Mouse (Mus musculus) limb, embryonic 14.5 days (tissue): ENCODE measurements around the gene Stk35. TPM values are rescaled to one million over a fixed set of nuclear protein-coding genes. Genes with fewer than 3 reads are reported as not detected.
"Not testable (repeated sequence)": the region's sequence is repeated elsewhere in the genome, so short reads cannot be mapped to it uniquely, and the experiment has no call there.

Source experiments
- ATAC-seq: fragments of 200-750 bp; cut with Nextera tagmentation; 2 replicates; pipeline ENCODE4 v1.8.0; 2017; ENCODE audit warnings: low read depth, moderate number of reproducible peaks, moderate TSS enrichment; ENCODE audit not compliant: low FRiP score
- DNase-seq: peaks from one replicate; pipeline ENCODE4 v3.0.0-alpha.2; 2015; ENCODE audit warnings: low spot score
- H3K27ac ChIP-seq: fragments of 300-500 bp; sonication (generic); replicated peaks from 2 replicates; pipeline ENCODE4 v1.5.1; 2014; ENCODE audit warnings: low read depth, mild to moderate bottlenecking, low read length, moderate library complexity, mixed read lengths
- H3K27me3 ChIP-seq: fragments of 300-500 bp; sonication (generic); 2 replicates; pipeline ENCODE4 v1.6.1; 2014; ENCODE audit warnings: low read length, mixed read lengths; ENCODE audit not compliant: control insufficient read depth, insufficient read depth
- H3K36me3 ChIP-seq: fragments of 300-500 bp; sonication (generic); 2 replicates; pipeline ENCODE4 v1.6.1; 2014; ENCODE audit warnings: mild to moderate bottlenecking, low read length, moderate library complexity, mixed read lengths; ENCODE audit not compliant: control insufficient read depth, insufficient read depth
- H3K4me1 ChIP-seq: fragments of 300-500 bp; sonication (generic); 2 replicates; pipeline ENCODE4 v1.6.1; 2014; ENCODE audit warnings: antibody characterized with exemption, low read length, mixed read lengths; ENCODE audit not compliant: control insufficient read depth, insufficient read depth
- H3K4me2 ChIP-seq: fragments of 300-500 bp; sonication (generic); replicated peaks from 2 replicates; pipeline ENCODE4 v1.6.1; 2014; ENCODE audit warnings: low read depth, mild to moderate bottlenecking, low read length, moderate library complexity; ENCODE audit not compliant: severe bottlenecking
- H3K4me3 ChIP-seq: fragments of 300-500 bp; sonication (generic); replicated peaks from 2 replicates; pipeline ENCODE4 v1.5.1; 2014; ENCODE audit warnings: low read length
- H3K9ac ChIP-seq: fragments of 300-500 bp; sonication (generic); 2 replicates; pipeline ENCODE4 v1.6.1; 2014; ENCODE audit warnings: mild to moderate bottlenecking, low read depth, low read length, moderate library complexity; ENCODE audit not compliant: severe bottlenecking
- H3K9me3 ChIP-seq: fragments of 300-500 bp; sonication (generic); 2 replicates; pipeline ENCODE4 v1.6.1; 2016; ENCODE audit warnings: low read length; ENCODE audit not compliant: control insufficient read depth
- POLR2A ChIP-seq: fragments of 200-500 bp; IDR thresholded peaks from 2 replicates; pipeline ENCODE4 v1.8.0; 2012; ENCODE audit warnings: inconsistent platforms, mild to moderate bottlenecking, moderate library complexity, borderline replicate concordance; ENCODE audit not compliant: insufficient read depth, insufficient read length; ENCODE audit errors: extremely low read depth
- whole genome bisulfite sequencing: fragments of 180-500 bp; shearing (Covaris S2); extraction: QIAGEN DNeasy Blood & Tissue Kit; methylation state at CpG from one replicate; pipeline ENCODE4 v1.1.7; 2014; 5-methylcytosine and 5-hydroxymethylcytosine counted together
- polyA plus RNA-seq, 2 experiments: library from polyadenylated mRNA; depleted of rRNA in 1 of 2; stranded (reverse) in 1 of 2; unstranded in 1 of 2; fragments of >200 nt; fragmentation: Nextera tagmentation in 1 of 2; extraction: Ambion mirVana in 1 of 2; gene quantifications; 2 replicates each; pipeline versions ENCODE4 v1.2.1 to v1.2.3; 2012 to 2014

Gene Stk35
- polyA plus RNA-seq, 2 experiments: 12.3 to 21.5 TPM

- no peak for ATAC-seq
- H3K36me3 ChIP-seq: no peaks in the 10 kb centered on the region
- 94% methylated on average over 2 of the region's 2 CpGs for WGBS
- no peaks in the 10 kb centered on the region for H3K27me3 ChIP-seq
- no peak overlapping the region for H3K9ac ChIP-seq
- H3K4me2 ChIP-seq: no peak overlapping the region
- DNase-seq: no peak
- H3K9me3 ChIP-seq: no peaks in the 10 kb centered on the region
- H3K4me1 ChIP-seq: no peaks in the 10 kb centered on the region
- no peak overlapping the region for H3K27ac ChIP-seq
- no peak overlapping the region for H3K4me3 ChIP-seq
- TF ChIP-seq POLR2A: no peak
Observed at GRCm38 (mm10) chr2:129846501-129846900, 46.2 kb downstream of the Stk35 start.

GRCm38 (mm10) chr2:129849078-129849477 is 48.8 kb downstream of the Stk35 start:
- H3K36me3 ChIP-seq, DNase-seq: not testable (repeated sequence)
- WGBS: 86% methylated on average over 3 of the region's 3 CpGs

GRCm38 (mm10) chr2:129851512-129851911 is 51.2 kb downstream of the Stk35 start:
- Histone ChIP-seq H3K9me3 (no peaks in the 10 kb centered on the region), H3K4me1 (no peaks in the 10 kb centered on the region), H3K4me2 (no peak overlapping the region), H3K4me3 (no peak overlapping the region), H3K9ac (no peak overlapping the region), H3K27ac (no peak overlapping the region), H3K27me3 (no peaks in the 10 kb centered on the region), H3K36me3 (no peaks in the 10 kb centered on the region)
- WGBS: 84% methylated on average over 4 of the region's 4 CpGs
- DNase-seq (no peak), ATAC-seq (no peak)
- no peak for TF ChIP-seq POLR2A

More at GRCm38 (mm10) chr2:129849078-129849477, 48.8 kb downstream of the Stk35 start:
- H3K4me2 ChIP-seq, ATAC-seq, H3K4me1 ChIP-seq, H3K9me3 ChIP-seq, H3K27ac ChIP-seq, H3K27me3 ChIP-seq, H3K4me3 ChIP-seq, H3K9ac ChIP-seq: not testable (repeated sequence)

- WGBS: 88% methylated on average over 5 of the region's 5 CpGs
- H3K4me1 ChIP-seq: no peaks in the 10 kb centered on the region
- no peak overlapping the region for H3K27ac ChIP-seq
- no peak overlapping the region for H3K4me3 ChIP-seq
- no peaks in the 10 kb centered on the region for H3K9me3 ChIP-seq
- no peak for DNase-seq
- no peaks in the 10 kb centered on the region for H3K36me3 ChIP-seq
- ATAC-seq: no peak
- H3K4me2 ChIP-seq: no peak overlapping the region
- TF ChIP-seq POLR2A: no peak
- H3K27me3 ChIP-seq: no peaks in the 10 kb centered on the region
- no peak overlapping the region for H3K9ac ChIP-seq
Observed at GRCm38 (mm10) chr2:129863256-129863655, 62.9 kb downstream of the Stk35 start.

DNA sequence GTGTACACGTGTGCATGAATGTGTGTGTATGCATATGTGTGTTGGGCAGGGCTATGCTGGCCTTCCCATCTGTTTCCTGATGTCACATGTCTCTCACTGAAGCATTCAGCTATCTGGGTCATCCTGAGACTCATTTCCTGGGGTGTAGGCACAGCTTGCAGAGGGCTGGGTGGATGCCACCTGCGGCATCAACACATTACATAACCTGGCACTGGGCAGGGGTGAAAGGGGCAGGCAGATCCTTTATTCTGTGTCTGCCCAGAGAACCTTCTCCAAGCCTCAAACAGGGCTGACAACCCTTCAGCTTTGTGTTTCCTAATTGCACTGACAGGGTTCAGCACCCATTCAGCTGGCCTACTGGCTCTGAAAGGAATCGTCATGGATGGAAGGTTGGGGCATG is 64.6 kb downstream of the Stk35 start:
- no peak for TF ChIP-seq POLR2A
- H3K36me3 ChIP-seq: no peaks in the 10 kb centered on the region
- H3K27me3 ChIP-seq: no peaks in the 10 kb centered on the region
- H3K9ac ChIP-seq: no peak overlapping the region
- H3K27ac ChIP-seq: no peak overlapping the region
- no peak for ATAC-seq
- H3K4me3 ChIP-seq: no peak overlapping the region
- DNase-seq: no peak
- 88% methylated on average over 3 of the region's 3 CpGs for WGBS
- no peak overlapping the region for H3K4me2 ChIP-seq
- H3K4me1 ChIP-seq: no peaks in the 10 kb centered on the region
- H3K9me3 ChIP-seq: no peaks in the 10 kb centered on the region

DNA sequence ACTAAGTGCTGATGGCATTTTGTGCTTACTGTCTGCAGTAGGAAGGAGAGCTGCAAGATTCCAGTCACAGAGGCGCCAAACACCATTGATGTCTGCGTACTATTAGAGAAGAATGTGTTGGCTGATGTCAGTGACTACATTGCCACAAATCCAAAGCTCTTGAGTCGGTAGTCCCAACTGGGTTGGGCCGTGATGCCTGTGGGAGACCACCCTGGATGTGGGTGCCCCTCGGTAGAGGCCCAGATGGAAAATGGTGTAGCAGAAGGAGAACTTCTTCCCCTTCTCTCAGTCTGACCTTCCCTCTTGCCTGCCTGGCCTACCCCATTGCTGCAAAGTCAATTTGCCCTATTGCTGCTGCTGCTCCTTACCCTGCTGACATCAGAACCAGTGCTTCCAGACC is 68.8 kb downstream of the Stk35 start:
- no peak overlapping the region for H3K4me2 ChIP-seq
- H3K27ac ChIP-seq: no peak overlapping the region
- H3K36me3 ChIP-seq: no peaks in the 10 kb centered on the region
- H3K4me1 ChIP-seq: no peaks in the 10 kb centered on the region
- H3K9me3 ChIP-seq: no peaks in the 10 kb centered on the region
- H3K4me3 ChIP-seq: no peak overlapping the region
- H3K9ac ChIP-seq: no peak overlapping the region
- 89% methylated on average over 5 of the region's 5 CpGs for WGBS
- no peak for ATAC-seq
- TF ChIP-seq POLR2A: no peak
- no peak for DNase-seq
- H3K27me3 ChIP-seq: no peaks in the 10 kb centered on the region
